Mouse (Mus musculus): ENCODE data around the gene Ptpn1.
A peak's percentile ranks its signal among the peaks of the same experiment; 100 is the strongest.

Gene Ptpn1

GRCm38 (mm10) chr2:167931985-167932726 is at the start of gene Ptpn1:
Ptpn1 (plus strand) TSS chr2:167932057.
- DNase-seq (ENCODE audit: low spot score in 2 of 2): peak; percentile 99

GRCm38 (mm10) chr2:167886485-167886884 is 45.4 kb upstream of the Ptpn1 start:
- DNase-seq (ENCODE audit: low spot score in 2 of 2): no peak

- no peak for DNase-seq (ENCODE audit: low spot score in 2 of 2)
Measured at GRCm38 (mm10) chr2:167887516-167888347, 44.1 kb upstream of the Ptpn1 start.

GRCm38 (mm10) chr2:167888834-167889233 is 43.0 kb upstream of the Ptpn1 start:
- no peak for DNase-seq (ENCODE audit: low spot score in 2 of 2)

GRCm38 (mm10) chr2:167889886-167890285 is 42.0 kb upstream of the Ptpn1 start:
- DNase-seq (ENCODE audit: low spot score in 2 of 2): no peak

- DNase-seq (ENCODE audit: low spot score in 2 of 2): peak; percentile 36 to 67
Measured at GRCm38 (mm10) chr2:167891908-167892307, 39.9 kb upstream of the Ptpn1 start.

GRCm38 (mm10) chr2:167893680-167894079 is 38.2 kb upstream of the Ptpn1 start:
- no peak for DNase-seq (ENCODE audit: low spot score in 2 of 2)

- DNase-seq (ENCODE audit: low spot score in 2 of 2): peak; percentile 58 to 89
Measured at GRCm38 (mm10) chr2:167894948-167895372, 36.9 kb upstream of the Ptpn1 start.

GRCm38 (mm10) chr2:167897896-167898295 is 34.0 kb upstream of the Ptpn1 start:
- DNase-seq (ENCODE audit: low spot score in 2 of 2): no peak

- DNase-seq (ENCODE audit: low spot score in 2 of 2): no peak
Measured at GRCm38 (mm10) chr2:167899989-167900421, 31.9 kb upstream of the Ptpn1 start.

- DNase-seq (ENCODE audit: low spot score in 2 of 2): no peak
Measured at GRCm38 (mm10) chr2:167902116-167902703, 29.6 kb upstream of the Ptpn1 start.

GRCm38 (mm10) chr2:167903242-167903952 is 28.5 kb upstream of the Ptpn1 start:
- DNase-seq (ENCODE audit: low spot score in 2 of 2): no peak

- no peak for DNase-seq (ENCODE audit: low spot score in 2 of 2)
Measured at GRCm38 (mm10) chr2:167904621-167905367, 27.1 kb upstream of the Ptpn1 start.

- no peak for DNase-seq (ENCODE audit: low spot score in 2 of 2)
Measured at GRCm38 (mm10) chr2:167905561-167905960, 26.3 kb upstream of the Ptpn1 start.

- DNase-seq (ENCODE audit: low spot score in 2 of 2): no peak
Measured at GRCm38 (mm10) chr2:167906729-167907128, 25.1 kb upstream of the Ptpn1 start.

- no peak for DNase-seq (ENCODE audit: low spot score in 2 of 2)
Measured at GRCm38 (mm10) chr2:167909531-167910177, 22.2 kb upstream of the Ptpn1 start.

- DNase-seq (ENCODE audit: low spot score in 2 of 2): no peak
Measured at GRCm38 (mm10) chr2:167910178-167910540, 21.7 kb upstream of the Ptpn1 start.

GRCm38 (mm10) chr2:167911511-167911910 is 20.3 kb upstream of the Ptpn1 start:
- no peak for DNase-seq (ENCODE audit: low spot score in 2 of 2)

- DNase-seq (ENCODE audit: low spot score in 2 of 2): no peak
Measured at GRCm38 (mm10) chr2:167919081-167919480, 12.8 kb upstream of the Ptpn1 start.

GRCm38 (mm10) chr2:167920041-167920440 is 11.8 kb upstream of the Ptpn1 start:
- DNase-seq (ENCODE audit: low spot score in 2 of 2): no peak

Measured in thymus, postnatal 10 days (tissue).